Mouse (Mus musculus): Measurements from ENCODE around the gene Hist1h3c. TPM values are rescaled to one million over a fixed set of nuclear protein-coding genes. Genes with fewer than 3 reads are reported as not detected.

The Hist1h3c gene
- total and polyA plus RNA-seq, 3 experiments = 2.5 TPM; not detected in 2

- Histone ChIP-seq H3K9ac (ENCODE audit: low read depth, low read length) (no peak overlapping the region), H3K79me2 (replicated peaks; ENCODE audit: control insufficient read depth, insufficient read depth, low read length) (no peaks in the 10 kb centered on the region), H3K4me3 (no peak overlapping the region), H3K27ac (peak overlapping the region; percentile 34), H3K4me1 (ENCODE audit: control insufficient read depth, insufficient read depth, low read length) (no peaks in the 10 kb centered on the region; the same call in 1 of the 2 replicates), H3K27me3 (ENCODE audit: control insufficient read depth, insufficient read depth, low read length) (no peaks in the 10 kb centered on the region), H3K36me3 (ENCODE audit: control insufficient read depth, insufficient read depth, low read length) (no peaks in the 10 kb centered on the region)
- WGBS = 39% methylated on average over 11 of the region's 11 CpGs
- intact Hi-C loops (cut with DNase I) = no loop called here
- no peak for DNase-seq
- no peak for TF ChIP-seq EP300 (IDR thresholded peaks at IDR 0.05; ENCODE audit: insufficient read depth, low read depth, low read length)
- no peak for TF ChIP-seq CTCF (IDR thresholded peaks at IDR 0.05)
- no peak for TF ChIP-seq POLR2A (IDR thresholded peaks at IDR 0.05; ENCODE audit: insufficient read depth, low read depth, low read length)
These were observed 28.2 kb downstream of the Hist1h3c start for GRCm38 (mm10) chr13:23717176-23717575.

- intact Hi-C loops (cut with DNase I) = no loop called here
- Histone ChIP-seq H3K27ac (peak overlapping the region; percentile 34), H3K79me2 (replicated peaks; ENCODE audit: control insufficient read depth, insufficient read depth, low read length) (no peaks in the 10 kb centered on the region), H3K36me3 (ENCODE audit: control insufficient read depth, insufficient read depth, low read length) (no peaks in the 10 kb centered on the region), H3K27me3 (ENCODE audit: control insufficient read depth, insufficient read depth, low read length) (no peaks in the 10 kb centered on the region), H3K4me3 (no peak overlapping the region), H3K4me1 (ENCODE audit: control insufficient read depth, insufficient read depth, low read length) (no peaks in the 10 kb centered on the region; the same call in 1 of the 2 replicates), H3K9ac (ENCODE audit: low read depth, low read length) (no peak overlapping the region)
- DNase-seq = no peak
- WGBS = 35% methylated on average over 5 of the region's 5 CpGs
- TF ChIP-seq EP300 (IDR thresholded peaks at IDR 0.05; ENCODE audit: insufficient read depth, low read depth, low read length) = no peak
- no peak for TF ChIP-seq POLR2A (IDR thresholded peaks at IDR 0.05; ENCODE audit: insufficient read depth, low read depth, low read length)
- no peak for TF ChIP-seq CTCF (IDR thresholded peaks at IDR 0.05)
These were observed 28.9 kb downstream of the Hist1h3c start for GRCm38 (mm10) chr13:23716261-23717042.

- intact Hi-C loops (cut with DNase I) = no loop called here
- Histone ChIP-seq H3K79me2 (replicated peaks; ENCODE audit: control insufficient read depth, insufficient read depth, low read length) (no peaks in the 10 kb centered on the region), H3K4me3 (peak within 1 kb of the TSS; percentile 77), H3K4me1 (ENCODE audit: control insufficient read depth, insufficient read depth, low read length) (peaks cover 2% of the 10 kb centered on the region), H3K27me3 (ENCODE audit: control insufficient read depth, insufficient read depth, low read length) (no peaks in the 10 kb centered on the region), H3K27ac (peak within 1 kb of the TSS; percentile 94), H3K9ac (ENCODE audit: low read depth, low read length) (peak within 1 kb of the TSS; percentile 75), H3K36me3 (ENCODE audit: control insufficient read depth, insufficient read depth, low read length) (no peaks in the 10 kb centered on the region)
- DNase-seq = peak; percentile 76 to 77
- WGBS = under 1% methylated on average over 17 of the region's 17 CpGs
- TF ChIP-seq POLR2A (IDR thresholded peaks at IDR 0.05; ENCODE audit: insufficient read depth, low read depth, low read length) (peak; percentile 48; the same call in 1 of the 2 replicates), EP300 (IDR thresholded peaks at IDR 0.05; ENCODE audit: insufficient read depth, low read depth, low read length) (no peak), CTCF (IDR thresholded peaks at IDR 0.05) (no peak)
These were observed 34.9 kb downstream of the Hist1h3c start, which contains the start of gene Hfe for GRCm38 (mm10) chr13:23710374-23711089. TSS of gene Hfe (minus strand) at chr13:23710854.

GRCm38 (mm10) chr13:23709714-23710373 lies 35.6 kb downstream of the Hist1h3c start:
- DNase-seq = no peak
- H3K9ac ChIP-seq (ENCODE audit: low read depth, low read length) = peak overlapping the region; percentile 75
- H3K27me3 ChIP-seq (ENCODE audit: control insufficient read depth, insufficient read depth, low read length) = no peaks in the 10 kb centered on the region
- peak overlapping the region; percentile 77 for H3K4me3 ChIP-seq
- 29% methylated on average over 15 of the region's 15 CpGs for WGBS
- TF ChIP-seq EP300 (IDR thresholded peaks at IDR 0.05; ENCODE audit: insufficient read depth, low read depth, low read length) (no peak), POLR2A (IDR thresholded peaks at IDR 0.05; ENCODE audit: insufficient read depth, low read depth, low read length) (no peak), CTCF (IDR thresholded peaks at IDR 0.05) (no peak)
- H3K79me2 ChIP-seq (replicated peaks; ENCODE audit: control insufficient read depth, insufficient read depth, low read length) = no peaks in the 10 kb centered on the region
- H3K4me1 ChIP-seq (ENCODE audit: control insufficient read depth, insufficient read depth, low read length) = peaks cover 2% of the 10 kb centered on the region
- H3K36me3 ChIP-seq (ENCODE audit: control insufficient read depth, insufficient read depth, low read length) = no peaks in the 10 kb centered on the region; the same call in 1 of the 2 replicates
- intact Hi-C loops (cut with DNase I) = no loop called here
- H3K27ac ChIP-seq = peak overlapping the region; percentile 94

- intact Hi-C loops (cut with DNase I) = no loop called here
- Histone ChIP-seq H3K4me1 (ENCODE audit: control insufficient read depth, insufficient read depth, low read length) (peaks cover 2% of the 10 kb centered on the region), H3K36me3 (ENCODE audit: control insufficient read depth, insufficient read depth, low read length) (no peaks in the 10 kb centered on the region; the same call in 1 of the 2 replicates), H3K27ac (peak overlapping the region; percentile 94; the same call in 1 of the 2 replicates), H3K79me2 (replicated peaks; ENCODE audit: control insufficient read depth, insufficient read depth, low read length) (no peaks in the 10 kb centered on the region), H3K27me3 (ENCODE audit: control insufficient read depth, insufficient read depth, low read length) (no peaks in the 10 kb centered on the region), H3K9ac (ENCODE audit: low read depth, low read length) (no peak overlapping the region), H3K4me3 (no peak overlapping the region)
- 49% methylated on average over 4 of the region's 4 CpGs for WGBS
- TF ChIP-seq EP300 (IDR thresholded peaks at IDR 0.05; ENCODE audit: insufficient read depth, low read depth, low read length) (no peak), POLR2A (IDR thresholded peaks at IDR 0.05; ENCODE audit: insufficient read depth, low read depth, low read length) (no peak), CTCF (IDR thresholded peaks at IDR 0.05) (no peak)
- no peak for DNase-seq
These were observed 36.7 kb downstream of the Hist1h3c start for GRCm38 (mm10) chr13:23708654-23709053.
